Mouse (Mus musculus) heart, embryonic 13.5 days (tissue): ENCODE data around the gene Ncoa3. TPM values are rescaled to one million over a fixed set of nuclear protein-coding genes. Genes with fewer than 3 reads are reported as not detected.

Experiments used
- ATAC-seq: fragments of 200-750 bp; cut with Nextera tagmentation; 2 replicates; pipeline ENCODE4 v1.8.0; 2017; ENCODE audit warnings: moderate TSS enrichment; ENCODE audit not compliant: insufficient number of reproducible peaks, low FRiP score, low TSS enrichment; ENCODE audit errors: extremely low read depth
- H3K27ac ChIP-seq: fragments of 300-500 bp; sonication (generic); replicated peaks from 2 replicates; pipeline ENCODE4 v1.5.1; 2015; ENCODE audit warnings: moderate library complexity, mild to moderate bottlenecking, inconsistent platforms
- H3K27me3 ChIP-seq: fragments of 300-500 bp; sonication (generic); replicated peaks from 2 replicates; pipeline ENCODE4 v1.6.1; 2015; ENCODE audit warnings: mild to moderate bottlenecking, inconsistent platforms
- H3K36me3 ChIP-seq: fragments of 300-500 bp; sonication (generic); 2 replicates; pipeline ENCODE4 v1.6.1; 2015; ENCODE audit warnings: mild to moderate bottlenecking, inconsistent platforms
- H3K4me1 ChIP-seq: fragments of 300-500 bp; sonication (generic); 2 replicates; pipeline ENCODE4 v1.6.1; 2015; ENCODE audit warnings: inconsistent platforms
- H3K4me2 ChIP-seq: fragments of 300-500 bp; sonication (generic); 2 replicates; pipeline ENCODE4 v1.6.1; 2015; ENCODE audit warnings: inconsistent platforms, mild to moderate bottlenecking, moderate library complexity
- H3K4me3 ChIP-seq: fragments of 300-500 bp; sonication (generic); 2 replicates; pipeline ENCODE4 v1.5.1; 2015; ENCODE audit warnings: moderate library complexity, mild to moderate bottlenecking, inconsistent platforms
- H3K9ac ChIP-seq: fragments of 300-500 bp; sonication (generic); 2 replicates; pipeline ENCODE4 v1.6.1; 2015; ENCODE audit warnings: inconsistent platforms, mild to moderate bottlenecking, moderate library complexity
- H3K9me3 ChIP-seq: fragments of 300-500 bp; sonication (generic); 2 replicates; pipeline ENCODE4 v1.6.1; 2016; ENCODE audit warnings: inconsistent platforms
- WGBS: fragments of 180-500 bp; shearing (Covaris S2); methylation state at CpG from one replicate; pipeline ENCODE4 v1.1.7; 2015; ENCODE audit warnings: mixed read lengths; 5-methylcytosine and 5-hydroxymethylcytosine counted together
- polyA plus RNA-seq: library from polyadenylated mRNA; unstranded; fragments of >200 nt; fragmentation: Nextera tagmentation; extraction: Ambion mirVana; gene quantifications from 2 replicates; pipeline ENCODE4 v1.2.1, GENCODE M21; 2015

Gene Ncoa3
- polyA plus RNA-seq, 1 experiment from 2014 or later, result 11.2 TPM

GRCm38 (mm10) chr2:166122781-166123180, 130.3 kb downstream of the Ncoa3 start:
- H3K27ac ChIP-seq, result peak overlapping the region; percentile 61

More at GRCm38 (mm10) chr2:166122781-166123180, 130.3 kb downstream of the Ncoa3 start:
- Histone ChIP-seq H3K4me2 (no peak overlapping the region), H3K36me3 (peaks cover 31% of the 10 kb centered on the region), H3K9me3 (no peaks in the 10 kb centered on the region), H3K27me3 (no peaks in the 10 kb centered on the region), H3K9ac (peak overlapping the region; percentile 17; the same call in 1 of the 2 replicates), H3K4me1 (peaks cover 58% of the 10 kb centered on the region), H3K4me3 (no peak overlapping the region)
- WGBS, result 23% methylated on average over 6 of the region's 6 CpGs
- ATAC-seq, result no peak

Other genes starting within 250 kb of the Ncoa3 start
- 41.5 and 42.4 TPM in 2 replicates for gene Zmynd8, start 93.6 kb upstream of the Ncoa3 start, polyA plus RNA-seq
- gene Sulf2, start 163.0 kb downstream of the Ncoa3 start, polyA plus RNA-seq, result 87.6 and 91.3 TPM in 2 replicates